Mouse (Mus musculus) Muller cell, postnatal 12 days (primary cell): Measurements from ENCODE around the gene Pde9a.

Source experiments
- DNase-seq: peaks from one replicate; pipeline ENCODE4 v3.0.0-alpha.2; 2015; ENCODE audit errors: inconsistent ontology term

The Pde9a gene

GRCm38 (mm10) chr17:31386766-31387275 is 811 bp downstream of the Pde9a start:
- DNase-seq = no peak

GRCm38 (mm10) chr17:31389432-31390050 is 3.5 kb downstream of the Pde9a start:
- DNase-seq = no peak

- DNase-seq = no peak
Measured at GRCm38 (mm10) chr17:31391462-31391861, 5.5 kb downstream of the Pde9a start.

- no peak for DNase-seq
Measured at GRCm38 (mm10) chr17:31392041-31392440, 6.0 kb downstream of the Pde9a start.

- no peak for DNase-seq
Measured at GRCm38 (mm10) chr17:31393811-31394210, 7.8 kb downstream of the Pde9a start.

GRCm38 (mm10) chr17:31400294-31400693 is 14.3 kb downstream of the Pde9a start:
- no peak for DNase-seq

GRCm38 (mm10) chr17:31401160-31401559 is 15.2 kb downstream of the Pde9a start:
- no peak for DNase-seq

GRCm38 (mm10) chr17:31402713-31403112 is 16.7 kb downstream of the Pde9a start:
- DNase-seq = no peak

- no peak for DNase-seq
Measured at GRCm38 (mm10) chr17:31405694-31406227, 19.8 kb downstream of the Pde9a start.

GRCm38 (mm10) chr17:31409741-31410350 is 23.8 kb downstream of the Pde9a start:
- DNase-seq = no peak

- DNase-seq = no peak
Measured at GRCm38 (mm10) chr17:31415258-31415657, 29.2 kb downstream of the Pde9a start.

- no peak for DNase-seq
Measured at GRCm38 (mm10) chr17:31418804-31419597, 33.0 kb downstream of the Pde9a start.

GRCm38 (mm10) chr17:31419598-31419950 is 33.6 kb downstream of the Pde9a start:
- no peak for DNase-seq

GRCm38 (mm10) chr17:31419995-31420394 is 34.0 kb downstream of the Pde9a start:
- no peak for DNase-seq

- no peak for DNase-seq
Measured at GRCm38 (mm10) chr17:31420658-31421057, 34.6 kb downstream of the Pde9a start.

GRCm38 (mm10) chr17:31422381-31422780 is 36.4 kb downstream of the Pde9a start:
- no peak for DNase-seq

- no peak for DNase-seq
Measured at GRCm38 (mm10) chr17:31423020-31423419, 37.0 kb downstream of the Pde9a start.

GRCm38 (mm10) chr17:31424358-31424757 is 38.3 kb downstream of the Pde9a start:
- DNase-seq = no peak

- no peak for DNase-seq
Measured at GRCm38 (mm10) chr17:31424798-31425197, 38.8 kb downstream of the Pde9a start.

GRCm38 (mm10) chr17:31425827-31426698 is 40.1 kb downstream of the Pde9a start:
- DNase-seq = no peak

- DNase-seq = no peak
Measured at GRCm38 (mm10) chr17:31429402-31429801, 43.4 kb downstream of the Pde9a start.
